Comparison of ENCODE assay signal across 26 mouse cellular contexts in the genomic region with DNA sequence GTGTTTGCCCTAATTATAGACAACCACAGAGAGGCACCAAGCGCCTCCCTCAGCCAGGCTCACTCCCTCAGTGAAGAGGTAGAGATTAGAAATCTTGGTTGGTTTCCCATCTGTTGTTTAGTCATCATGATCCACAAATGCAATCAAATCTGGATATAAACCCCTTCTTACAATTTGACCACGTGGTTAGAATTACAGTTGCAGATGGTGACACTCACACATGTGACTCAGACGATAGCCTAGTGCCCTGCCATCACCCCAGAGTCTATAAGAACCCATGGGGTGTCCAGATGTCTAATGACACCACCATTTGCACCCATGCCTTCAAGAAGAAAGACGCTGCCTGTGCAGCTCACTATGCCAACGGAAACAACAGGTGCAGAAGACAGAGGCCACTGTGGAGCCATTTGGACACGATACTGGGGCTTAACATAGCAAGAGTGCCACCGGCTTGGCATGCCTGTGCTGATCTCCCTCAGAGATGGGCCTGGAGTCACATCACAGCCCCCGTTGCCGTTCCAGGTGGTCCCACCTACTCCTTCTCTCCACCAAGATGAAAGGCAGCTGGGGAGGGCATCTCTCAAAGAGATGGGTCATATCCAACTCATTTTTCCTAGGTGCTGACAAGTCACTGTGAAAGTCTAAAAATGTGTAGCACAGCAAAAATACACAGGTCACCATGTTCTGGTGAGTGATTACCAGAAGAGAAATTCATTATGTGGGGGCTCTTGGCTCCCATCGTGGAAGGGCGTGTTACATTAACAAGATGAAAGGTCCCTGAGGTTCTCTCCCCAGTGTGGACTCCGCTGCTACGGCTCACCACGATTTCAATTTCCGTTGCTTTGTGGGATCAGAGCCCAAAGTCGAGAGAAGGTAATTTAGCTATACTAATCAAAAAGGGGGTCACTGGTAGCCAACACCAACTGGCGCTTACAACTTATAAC.
DNase-seq lines count a peak whose midpoint lies in the region; ATAC-seq and TF ChIP-seq lines count a peak whose summit lies in the region.
"Had no signal": no experiment of that assay in that cellular context is flagged by ENCODE, and none has a peak within 500 bp of the region (broad histone marks: within the 10 kb centered on the region; RNA-seq: fewer than 3 reads in every experiment).

No protein-coding gene starts in this region.

- ATAC-seq in embryonic facial prominence, embryonic 14.5 days (ENCODE audit: low read depth) = peak; percentile 42; the same call in 1 of the 2 replicates
- ATAC-seq in kidney, embryonic 14.5 days (ENCODE audit: low FRiP score, low TSS enrichment) = no peak
- ATAC-seq: forebrain, embryonic 15.5 days; inflammation-experienced regulatory T-cells, adult 6 months; midbrain, embryonic 15.5 days had no signal

- H3K4me3 ChIP-seq in embryonic facial prominence, embryonic 14.5 days (ENCODE audit: low read depth, low read length) = no peak overlapping the region
- no peak overlapping the region for H3K4me3 ChIP-seq in embryonic facial prominence, embryonic 10.5 days
- no peak overlapping the region for H3K4me3 ChIP-seq in kidney, adult 2 months (ENCODE audit: insufficient read depth, low read depth, low read length)
- no peak overlapping the region for H3K4me3 ChIP-seq in kidney, embryonic 14.5 days (ENCODE audit: low read length)
- H3K4me3 ChIP-seq in C2C12 (ENCODE audit: insufficient read depth, poor library complexity, severe bottlenecking) = no peak overlapping the region
- H3K4me3 ChIP-seq in cerebellum, adult 2 months (replicated peaks; ENCODE audit: insufficient read depth, low read depth, low read length) = no peak overlapping the region
- H3K4me3 ChIP-seq in limb, embryonic 10.5 days = no peak overlapping the region
- H3K4me3 ChIP-seq: embryonic facial prominence, embryonic 15.5 days; forebrain, embryonic 15.5 days; gastrocnemius, adult 2 months; hindbrain, embryonic 10.5 days; hindbrain, embryonic 15.5 days; limb, embryonic 12.5 days; lung, embryonic 15.5 days; midbrain, embryonic 10.5 days; midbrain, embryonic 15.5 days; neural tube, embryonic 12.5 days; stomach, embryonic 15.5 days had no signal

- no peaks in the 10 kb centered on the region for H3K9me3 ChIP-seq in embryonic facial prominence, embryonic 14.5 days (ENCODE audit: control insufficient read depth, low read length)
- no peaks in the 10 kb centered on the region for H3K9me3 ChIP-seq in embryonic facial prominence, embryonic 10.5 days
- H3K9me3 ChIP-seq in kidney, embryonic 14.5 days (ENCODE audit: control insufficient read depth, low read length) = no peaks in the 10 kb centered on the region
- H3K9me3 ChIP-seq in limb, embryonic 10.5 days (replicated peaks) = no peaks in the 10 kb centered on the region
- H3K9me3 ChIP-seq: embryonic facial prominence, embryonic 15.5 days; forebrain, embryonic 15.5 days; hindbrain, embryonic 10.5 days; hindbrain, embryonic 15.5 days; limb, embryonic 12.5 days; lung, embryonic 15.5 days; midbrain, embryonic 10.5 days; midbrain, embryonic 15.5 days; neural tube, embryonic 12.5 days; stomach, embryonic 15.5 days had no signal

- 76% methylated on average over 17 of the region's 17 CpGs for WGBS in embryonic facial prominence, embryonic 14.5 days
- WGBS in embryonic facial prominence, embryonic 10.5 days = 90% methylated on average over 17 of the region's 17 CpGs
- 75% methylated on average over 17 of the region's 17 CpGs for WGBS in kidney, adult 2 months
- 83% methylated on average over 17 of the region's 17 CpGs for WGBS in kidney, embryonic 14.5 days
- WGBS in cerebellum, adult 2 months = 57% methylated on average over 17 of the region's 17 CpGs
- WGBS in limb, embryonic 10.5 days = 81% methylated on average over 17 of the region's 17 CpGs

- no peak overlapping the region for H3K27ac ChIP-seq in embryonic facial prominence, embryonic 14.5 days (replicated peaks; ENCODE audit: low read depth, low read length)
- no peak overlapping the region for H3K27ac ChIP-seq in embryonic facial prominence, embryonic 10.5 days (replicated peaks)
- H3K27ac ChIP-seq in kidney, adult 2 months (ENCODE audit: insufficient read depth, low read depth, low read length) = peak overlapping the region; percentile 73
- no peak overlapping the region for H3K27ac ChIP-seq in kidney, embryonic 14.5 days (ENCODE audit: low read depth, low read length)
- H3K27ac ChIP-seq in cerebellum, adult 2 months (ENCODE audit: insufficient read depth, low read length) = no peak overlapping the region
- no peak overlapping the region for H3K27ac ChIP-seq in limb, embryonic 10.5 days
- H3K27ac ChIP-seq: embryonic facial prominence, embryonic 15.5 days; forebrain, embryonic 15.5 days; gastrocnemius, adult 2 months; hindbrain, embryonic 15.5 days; kidney, postnatal 0 days; limb, embryonic 12.5 days; lung, embryonic 15.5 days; midbrain, embryonic 10.5 days; midbrain, embryonic 15.5 days; neural tube, embryonic 12.5 days; stomach, embryonic 15.5 days had no signal

- peaks cover 11% of the 10 kb centered on the region for H3K4me1 ChIP-seq in embryonic facial prominence, embryonic 14.5 days (ENCODE audit: control insufficient read depth, insufficient read depth, low read length)
- peaks cover 38% of the 10 kb centered on the region for H3K4me1 ChIP-seq in embryonic facial prominence, embryonic 10.5 days
- H3K4me1 ChIP-seq in kidney, adult 2 months (ENCODE audit: control insufficient read depth, insufficient read depth, low read length) = peaks cover 27% of the 10 kb centered on the region
- H3K4me1 ChIP-seq in kidney, embryonic 14.5 days (ENCODE audit: control insufficient read depth, insufficient read depth, low read length) = 0 out of 2 replicates have a peak, but pooled peaks cover 3% of the 10 kb centered on the region
- no peaks in the 10 kb centered on the region for H3K4me1 ChIP-seq in cerebellum, adult 2 months (ENCODE audit: control insufficient read depth, insufficient read depth, low read length)
- peaks cover 40% of the 10 kb centered on the region for H3K4me1 ChIP-seq in limb, embryonic 10.5 days
- H3K4me1 ChIP-seq: midbrain, embryonic 15.5 days had no signal

- H3K4me2 ChIP-seq in embryonic facial prominence, embryonic 14.5 days (ENCODE audit: low read depth, low read length) = no peak overlapping the region
- H3K4me2 ChIP-seq in kidney, embryonic 14.5 days (replicated peaks; ENCODE audit: low read depth, low read length) = no peak overlapping the region
- H3K4me2 ChIP-seq: embryonic facial prominence, embryonic 15.5 days; forebrain, embryonic 15.5 days; hindbrain, embryonic 15.5 days; limb, embryonic 12.5 days; lung, embryonic 15.5 days; midbrain, embryonic 15.5 days; neural tube, embryonic 12.5 days; stomach, embryonic 15.5 days had no signal

- TF ChIP-seq CTCF in kidney, adult 2 months (conservative IDR thresholded peaks at IDR 0.05; ENCODE audit: insufficient read depth, insufficient read length, low read depth, low read length) = no peak
- no peak for TF ChIP-seq CTCF in C2C12 (IDR thresholded peaks at IDR 0.05; ENCODE audit: control insufficient read depth, insufficient read depth, insufficient read length)
- no peak for TF ChIP-seq CTCF in cerebellum, adult 2 months (IDR thresholded peaks at IDR 0.05; ENCODE audit: borderline replicate concordance, insufficient read depth, low read depth, low read length)

- no peak overlapping the region for H3K9ac ChIP-seq in embryonic facial prominence, embryonic 14.5 days (ENCODE audit: low read depth, low read length)
- no peak overlapping the region for H3K9ac ChIP-seq in kidney, embryonic 14.5 days (ENCODE audit: low read depth, low read length)
- H3K9ac ChIP-seq: embryonic facial prominence, embryonic 15.5 days; forebrain, embryonic 15.5 days; hindbrain, embryonic 15.5 days; limb, embryonic 12.5 days; lung, embryonic 15.5 days; midbrain, embryonic 15.5 days; neural tube, embryonic 12.5 days; stomach, embryonic 15.5 days had no signal

- no peak for TF ChIP-seq POLR2A in kidney, adult 2 months (IDR thresholded peaks at IDR 0.05; ENCODE audit: low read depth, low read length)
- TF ChIP-seq POLR2A in cerebellum, adult 2 months (IDR thresholded peaks at IDR 0.05; ENCODE audit: borderline replicate concordance, insufficient read depth, low read length) = no peak

- no peaks in the 10 kb centered on the region for H3K27me3 ChIP-seq in embryonic facial prominence, embryonic 14.5 days (replicated peaks; ENCODE audit: control insufficient read depth, insufficient read depth, low read length)
- H3K27me3 ChIP-seq in embryonic facial prominence, embryonic 10.5 days (replicated peaks; ENCODE audit: low read depth, poor library complexity, severe bottlenecking) = no peaks in the 10 kb centered on the region; the same call in 1 of the 2 replicates
- H3K27me3 ChIP-seq in kidney, adult 2 months (replicated peaks; ENCODE audit: control insufficient read depth, insufficient read depth, low read length) = no peaks in the 10 kb centered on the region
- H3K27me3 ChIP-seq in kidney, embryonic 14.5 days (ENCODE audit: control insufficient read depth, insufficient read depth, low read length) = no peaks in the 10 kb centered on the region; the same call in 1 of the 2 replicates
- no peaks in the 10 kb centered on the region for H3K27me3 ChIP-seq in C2C12 (ENCODE audit: control insufficient read depth, insufficient read depth, insufficient read length)
- no peaks in the 10 kb centered on the region for H3K27me3 ChIP-seq in cerebellum, adult 2 months (ENCODE audit: control insufficient read depth, insufficient read depth, low read length)
- no peaks in the 10 kb centered on the region for H3K27me3 ChIP-seq in limb, embryonic 10.5 days (ENCODE audit: low read depth, poor library complexity, severe bottlenecking)
- H3K27me3 ChIP-seq: embryonic facial prominence, embryonic 15.5 days; forebrain, embryonic 15.5 days; hindbrain, embryonic 15.5 days; limb, embryonic 12.5 days; lung, embryonic 15.5 days; midbrain, embryonic 15.5 days; neural tube, embryonic 12.5 days; stomach, embryonic 15.5 days had no signal

- H3K79me2 ChIP-seq in C2C12 (ENCODE audit: control insufficient read depth, insufficient read depth) = no peaks in the 10 kb centered on the region

- no peaks in the 10 kb centered on the region for H3K36me3 ChIP-seq in embryonic facial prominence, embryonic 14.5 days (ENCODE audit: control insufficient read depth, insufficient read depth, low read length)
- no peaks in the 10 kb centered on the region for H3K36me3 ChIP-seq in embryonic facial prominence, embryonic 10.5 days (replicated peaks)
- H3K36me3 ChIP-seq in kidney, adult 2 months (ENCODE audit: control insufficient read depth, insufficient read depth, low read length) = no peaks in the 10 kb centered on the region
- no peaks in the 10 kb centered on the region for H3K36me3 ChIP-seq in kidney, embryonic 14.5 days (ENCODE audit: control insufficient read depth, insufficient read depth, low read length)
- no peaks in the 10 kb centered on the region for H3K36me3 ChIP-seq in C2C12 (ENCODE audit: control insufficient read depth, insufficient read depth)
- H3K36me3 ChIP-seq in limb, embryonic 10.5 days = no peaks in the 10 kb centered on the region
- H3K36me3 ChIP-seq: embryonic facial prominence, embryonic 15.5 days; forebrain, embryonic 15.5 days; hindbrain, embryonic 10.5 days; hindbrain, embryonic 15.5 days; limb, embryonic 12.5 days; lung, embryonic 15.5 days; midbrain, embryonic 10.5 days; midbrain, embryonic 15.5 days; neural tube, embryonic 12.5 days; stomach, embryonic 15.5 days had no signal

- H3ac ChIP-seq in C2C12 (ENCODE audit: control insufficient read depth, insufficient read length, low read depth) = no peak overlapping the region

- no peaks in the 10 kb centered on the region for H3K79me3 ChIP-seq in C2C12 (ENCODE audit: low read depth)

- no peak for DNase-seq in embryonic facial prominence, embryonic 14.5 days (ENCODE audit: low spot score)
- no peak for DNase-seq in embryonic facial prominence, embryonic 10.5 days (ENCODE audit: low spot score)
- peak; percentile 77 for DNase-seq in kidney, adult 2 months
- peak; percentile 8 for DNase-seq in retina, adult 2 months (ENCODE audit: low read depth, low spot score)
- no peak for DNase-seq in cerebellum, adult 2 months
- DNase-seq in limb, embryonic 10.5 days (ENCODE audit: low spot score) = no peak
- DNase-seq: adrenal gland, postnatal 14 days; cerebellum, adult 11-12 months; cerebellum, postnatal 10 days; gastrocnemius, adult 2 months; heart, postnatal 14 days; right cerebral cortex, postnatal 25 days had no signal

Comparison
In these comparisons a context has a peak if more than half of its experiments do, and no peak if none do; other contexts are left out.
1. DNase-seq: peak in kidney, adult 2 months (single experiment) and retina, adult 2 months (single experiment); none in embryonic facial prominence, embryonic 14.5 days (single experiment), embryonic facial prominence, embryonic 10.5 days (single experiment), cerebellum, adult 2 months (0 of 2) and limb, embryonic 10.5 days (single experiment).